Mouse (Mus musculus) Muller cell, postnatal 12 days (primary cell): ENCODE measurements at regions not wholly inside any gene's neighbourhood (a gene's known extent, or its start where the extent isn't known, plus 50 kb on each side); places are given as distances from the start of the nearest gene placed in this dataset.

ENCODE experiments used
- DNase-seq: peaks from one replicate; pipeline ENCODE4 v3.0.0-alpha.2; 2015; ENCODE audit errors: inconsistent ontology term

DNA sequence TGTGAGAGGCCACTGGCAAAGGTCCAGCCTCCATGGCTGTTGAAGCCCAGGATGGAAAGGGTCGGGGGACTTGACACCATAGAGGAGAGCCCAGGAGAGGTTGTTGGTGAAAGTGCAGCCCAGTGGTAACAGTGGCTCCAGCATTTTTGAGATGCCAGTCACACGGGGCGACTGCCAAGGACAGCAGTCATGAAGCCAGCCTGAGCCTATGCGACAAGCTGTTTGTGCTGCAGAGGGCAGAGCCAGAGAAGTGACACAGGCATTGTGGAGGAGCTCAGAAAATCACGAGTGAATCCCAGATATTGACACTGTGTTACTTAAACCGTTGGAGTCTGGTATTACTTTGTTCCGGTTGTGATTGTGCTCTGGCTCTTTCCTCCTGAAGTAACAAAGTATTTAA lies 233.4 kb downstream of the Cryba4 start:
- peak; percentile 75 for DNase-seq

DNA sequence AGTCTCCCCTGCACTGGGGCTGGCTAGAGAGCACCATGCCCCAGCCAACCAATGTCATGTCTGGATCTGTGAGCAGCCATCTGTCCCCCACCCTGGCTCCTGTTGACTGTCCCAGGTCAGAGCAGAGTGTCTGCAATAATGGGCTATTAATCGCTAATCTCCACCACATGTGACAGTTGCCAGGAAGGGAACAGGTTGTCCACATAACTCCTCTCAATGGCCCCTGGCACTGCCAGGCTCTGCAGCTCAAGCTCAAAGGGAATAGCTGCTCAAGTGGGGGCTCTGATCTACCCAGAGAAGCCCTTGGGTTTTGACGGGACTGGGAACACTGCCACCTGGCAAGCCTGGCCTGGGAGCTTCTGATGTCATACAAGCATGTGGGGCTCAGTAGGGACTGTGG lies 231.4 kb downstream of the Cryba4 start:
- peak; percentile 50 for DNase-seq

GRCm38 (mm10) chr5:112029955-112030354 lies 222.4 kb downstream of the Cryba4 start:
- no peak for DNase-seq

DNA sequence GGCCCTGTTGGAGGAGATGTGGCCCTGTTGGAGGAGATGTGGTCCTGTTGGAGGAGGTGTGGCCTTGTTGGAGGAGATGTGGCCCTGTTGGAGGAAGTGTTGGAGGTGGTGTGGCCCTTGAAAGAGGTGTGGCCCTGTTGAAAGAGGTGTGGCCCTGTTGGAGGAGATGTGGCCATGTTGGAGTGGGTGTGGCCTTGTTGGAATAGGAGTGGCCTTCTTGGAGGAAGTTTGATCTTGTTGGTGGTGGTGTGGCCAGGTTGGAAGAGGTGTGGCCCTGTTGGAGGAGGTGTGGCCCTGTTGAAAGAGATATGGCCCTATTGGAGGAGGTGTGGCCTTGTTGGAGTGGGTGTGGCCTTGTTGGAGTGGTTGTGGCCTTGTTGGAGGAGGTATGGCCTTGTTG lies 220.3 kb downstream of the Cryba4 start:
- DNase-seq, result no peak

DNA sequence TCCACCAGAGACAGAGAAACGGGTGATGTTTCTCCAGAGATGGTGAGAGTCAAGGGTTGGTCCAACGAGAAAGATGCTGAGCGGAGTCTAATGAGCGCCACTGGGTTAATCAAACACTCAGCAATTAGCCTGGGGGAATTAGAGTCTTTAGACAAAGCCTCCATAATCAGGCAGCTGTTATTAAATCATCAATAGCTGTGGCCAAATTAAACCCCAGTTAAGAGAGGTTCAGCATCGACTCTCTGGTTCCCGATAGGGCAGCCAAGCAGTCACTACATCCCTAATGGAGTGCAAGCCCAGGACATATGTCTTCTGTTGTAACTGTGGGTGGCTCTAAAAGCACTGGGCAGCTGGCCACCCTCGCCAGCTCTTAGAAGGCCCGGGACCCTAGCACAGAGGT lies 216.9 kb downstream of the Cryba4 start:
- DNase-seq, result no peak

GRCm38 (mm10) chr5:112037080-112037479 lies 215.2 kb downstream of the Cryba4 start:
- DNase-seq, result no peak

DNA sequence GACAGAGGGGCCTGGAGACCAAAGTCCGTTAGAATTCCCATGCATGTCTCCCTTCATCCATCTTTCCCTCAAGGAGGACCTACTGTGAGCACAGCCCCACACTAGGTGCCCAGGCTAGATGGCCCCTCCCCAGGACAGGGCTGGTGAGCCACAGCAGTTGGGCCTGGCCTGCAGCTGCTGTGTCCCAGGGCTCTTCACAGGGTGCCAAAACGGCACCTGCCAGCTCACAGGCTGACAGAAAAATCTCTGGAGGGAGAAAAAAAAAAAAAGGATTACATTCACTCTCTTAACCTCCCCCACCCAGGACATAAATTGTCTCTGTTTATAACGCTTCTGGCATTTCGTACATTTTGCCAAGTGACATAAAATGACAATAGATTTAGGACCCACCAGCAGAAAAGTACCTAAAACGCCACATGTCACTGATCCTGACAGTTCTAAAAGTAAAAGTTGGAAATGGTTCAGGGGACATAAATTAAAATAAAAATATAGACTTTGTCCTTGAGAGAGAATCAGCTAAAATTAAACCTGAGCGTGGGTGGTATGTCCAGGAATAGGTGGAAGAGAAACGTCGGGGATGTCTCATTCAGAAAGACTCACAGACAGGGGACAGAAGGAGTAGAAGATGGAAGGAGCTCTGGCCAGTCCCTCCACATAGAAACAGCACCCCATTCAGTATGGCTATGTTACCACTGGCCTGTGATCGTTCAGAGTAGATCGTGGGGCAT lies 212.5 kb downstream of the Cryba4 start:
- DNase-seq, result no peak

DNA sequence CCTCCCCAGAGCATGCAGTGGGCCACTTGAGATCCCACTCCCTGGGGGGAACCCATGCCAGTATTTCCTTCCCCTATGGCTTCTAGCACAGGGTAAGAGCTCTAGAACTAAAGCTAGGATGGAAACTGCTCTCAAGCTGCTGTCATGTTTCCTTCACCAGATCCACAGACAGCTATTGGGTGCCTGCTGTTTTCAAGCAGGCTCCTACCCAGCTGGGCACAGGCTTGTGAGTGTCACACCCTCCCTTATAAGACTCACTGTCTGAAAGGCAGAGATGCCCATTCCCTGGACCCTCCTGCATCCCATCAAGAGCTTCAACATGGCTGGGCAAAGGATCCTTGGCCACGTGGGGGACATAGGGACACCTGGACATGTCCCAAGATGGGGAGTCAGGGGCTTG lies 211.6 kb downstream of the Cryba4 start:
- DNase-seq, result no peak

- DNase-seq, result no peak
These were observed 211.0 kb downstream of the Cryba4 start for GRCm38 (mm10) chr5:112041285-112041684.

DNA sequence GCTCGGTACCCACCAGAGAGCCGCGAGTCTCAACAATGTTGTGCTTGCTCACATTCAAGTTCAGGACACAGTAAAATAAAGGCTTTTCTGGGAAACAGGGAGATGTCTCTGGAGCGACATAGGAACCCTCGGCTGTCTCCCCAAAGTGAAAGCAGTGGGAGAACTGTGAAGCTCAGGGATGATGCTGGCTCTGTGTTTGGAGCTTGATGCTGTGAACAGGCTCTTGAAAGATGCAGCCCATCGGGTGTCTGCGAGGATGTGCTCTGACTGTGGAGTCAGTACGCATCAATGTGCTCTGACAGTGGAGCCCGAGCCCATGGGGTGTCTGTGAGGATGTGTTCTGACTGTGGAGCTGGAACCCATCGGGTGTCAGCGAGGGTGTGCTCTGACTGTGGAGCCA lies 210.1 kb downstream of the Cryba4 start:
- DNase-seq, result no peak

DNA sequence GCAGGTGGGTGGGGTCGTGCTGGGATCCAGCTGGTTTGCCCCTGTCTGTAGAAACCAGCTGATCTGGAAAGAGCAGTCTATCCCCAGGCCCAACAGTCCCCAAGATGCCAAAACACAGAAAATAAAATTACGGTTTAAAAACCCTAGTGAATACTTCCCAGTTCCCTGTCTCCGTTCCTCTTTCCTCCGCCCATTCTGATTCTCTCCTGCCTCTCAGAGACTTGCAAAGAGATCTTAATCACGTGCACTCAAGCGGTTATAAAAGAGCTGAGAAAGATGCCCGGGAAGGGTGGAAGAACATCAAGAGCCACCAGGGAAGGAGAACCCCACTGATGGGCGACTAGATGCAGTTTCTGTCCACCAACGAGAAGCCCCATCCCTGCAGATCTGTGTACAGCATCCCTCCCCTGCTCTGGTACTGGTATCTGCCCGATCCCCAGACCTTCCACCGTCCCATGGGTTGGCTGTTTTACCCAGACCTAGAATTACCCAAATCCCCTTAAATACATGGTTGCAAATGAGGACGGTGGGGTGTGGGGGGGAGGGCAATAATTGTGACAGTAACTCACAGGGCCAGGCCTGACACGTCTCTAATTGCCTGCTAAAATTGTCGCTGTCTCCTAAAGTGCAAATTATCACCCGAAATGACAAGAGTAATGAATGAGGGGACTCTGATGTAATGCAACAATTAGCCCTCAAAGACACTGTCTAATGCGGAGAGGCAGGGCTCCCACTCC lies 202.1 kb downstream of the Cryba4 start:
- DNase-seq, result no peak

- DNase-seq, result no peak
These were observed 201.4 kb downstream of the Cryba4 start for GRCm38 (mm10) chr5:112050906-112051305.

DNA sequence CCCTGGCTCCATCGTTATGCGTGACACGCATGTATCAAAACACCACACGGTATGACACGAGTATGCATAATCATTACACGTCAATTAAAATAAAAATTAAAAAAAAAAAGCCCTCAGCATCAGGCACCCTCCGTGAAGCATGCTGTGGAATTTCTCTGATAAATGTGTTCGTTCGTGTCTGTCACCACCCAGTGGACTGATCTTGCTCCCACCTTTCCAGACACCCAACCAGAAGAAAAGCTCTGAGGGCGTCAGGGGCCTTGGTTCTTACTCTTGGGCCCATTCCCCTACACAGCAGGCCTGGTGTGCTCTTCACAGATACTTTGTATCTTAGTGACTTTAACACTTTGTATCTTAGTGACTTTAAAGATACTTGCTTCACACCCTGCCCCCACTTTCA lies 200.5 kb downstream of the Cryba4 start:
- DNase-seq, result no peak

- DNase-seq, result no peak
These were observed 198.6 kb downstream of the Cryba4 start for GRCm38 (mm10) chr5:112053600-112054155.

DNA sequence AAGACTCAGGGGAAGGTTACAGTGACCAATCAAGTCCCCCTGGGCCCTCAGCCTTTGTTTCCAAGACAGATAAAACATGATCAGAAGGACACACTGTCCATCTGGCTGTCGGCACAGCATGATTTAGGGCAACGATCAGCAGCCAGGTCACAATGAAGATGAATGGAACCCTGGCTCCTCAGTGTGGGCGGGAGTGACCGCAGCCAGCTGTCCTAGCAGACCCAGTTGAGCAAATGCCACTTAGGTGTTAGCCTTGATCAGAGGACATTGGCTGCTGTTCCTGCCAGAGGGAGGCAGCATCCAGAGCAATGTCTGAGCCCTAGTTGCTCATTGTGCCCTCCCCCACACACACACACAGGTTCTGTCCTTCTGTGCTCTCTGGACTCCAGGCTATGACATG lies 197.3 kb downstream of the Cryba4 start:
- DNase-seq, result no peak

GRCm38 (mm10) chr5:112069917-112070316 lies 182.4 kb downstream of the Cryba4 start:
- no peak for DNase-seq

DNA sequence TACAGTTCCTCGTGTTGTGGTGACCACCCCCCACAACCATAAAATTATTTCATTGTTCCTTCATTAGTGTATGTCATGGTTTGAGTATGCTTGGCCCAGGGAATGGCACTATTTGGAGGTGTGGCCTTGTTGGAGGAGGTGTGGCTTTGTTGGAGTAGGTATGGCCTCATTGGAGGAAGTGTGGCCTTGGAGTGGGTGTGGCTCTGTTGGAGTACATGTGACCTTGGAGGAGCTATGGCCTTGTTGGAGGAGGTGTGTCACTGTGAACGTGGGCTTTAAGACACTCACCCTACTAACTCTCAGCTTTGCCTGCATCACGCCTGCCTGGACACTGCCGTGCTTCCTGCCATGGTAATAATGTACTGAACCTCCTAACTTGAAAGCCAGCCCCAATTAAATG lies 179.9 kb downstream of the Cryba4 start:
- DNase-seq, result no peak

- no peak for DNase-seq
These were observed 175.2 kb downstream of the Cryba4 start for GRCm38 (mm10) chr5:112077097-112077496.

DNA sequence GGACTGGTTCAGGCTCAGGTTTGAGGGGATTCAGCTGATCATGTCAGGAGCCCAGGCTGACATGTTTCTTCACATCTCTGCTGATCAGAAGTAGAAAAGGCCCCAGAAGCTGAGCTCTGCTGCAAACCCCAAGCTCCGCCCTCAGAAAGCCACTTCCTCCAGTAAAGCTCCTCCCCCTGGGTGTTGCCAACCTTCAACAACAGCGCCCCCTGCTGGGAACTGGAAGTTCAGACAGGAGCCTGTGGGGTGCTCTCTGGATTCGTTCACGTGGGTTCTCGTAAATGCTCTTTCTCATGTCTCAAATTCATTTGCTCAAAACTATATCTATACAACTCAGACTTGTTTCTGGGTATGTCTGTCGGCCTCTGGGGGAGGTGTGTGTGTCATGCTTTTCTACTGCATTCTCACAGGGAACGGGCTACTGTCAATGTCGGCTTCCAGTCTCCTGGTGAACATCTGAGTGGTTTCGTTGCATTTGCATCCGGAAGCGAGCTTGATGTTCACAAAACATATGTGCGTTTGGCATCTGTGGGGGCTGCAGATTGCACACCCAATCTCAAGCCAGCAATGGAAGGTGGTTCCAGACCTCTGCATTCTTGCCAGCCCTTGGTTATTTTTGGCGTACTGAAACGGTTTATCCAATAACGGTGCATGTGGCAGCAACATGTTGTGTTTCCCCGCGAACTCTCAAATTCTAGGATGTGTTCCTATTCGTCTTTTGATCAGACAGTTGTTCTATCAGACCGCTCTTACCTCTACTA lies 174.3 kb downstream of the Cryba4 start:
- no peak for DNase-seq

DNA sequence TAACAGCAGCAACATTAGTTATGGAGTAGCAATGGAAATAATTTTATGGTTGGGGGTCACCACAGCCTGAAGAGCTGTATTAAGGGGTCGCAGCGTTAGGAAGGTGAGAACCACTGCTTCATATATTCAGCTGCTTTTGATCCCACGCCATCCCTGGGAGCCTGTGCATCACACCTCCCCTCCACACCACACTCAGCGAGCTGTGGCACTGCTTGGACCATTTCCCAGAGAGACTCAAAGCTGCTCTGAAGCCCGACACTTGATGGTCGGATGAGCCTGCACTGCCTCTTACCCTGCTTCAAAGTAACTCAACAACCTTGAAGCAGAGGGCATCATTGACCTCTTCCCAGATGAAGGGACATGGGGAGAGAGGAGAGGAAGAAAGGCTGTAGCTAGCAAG lies 171.3 kb downstream of the Cryba4 start:
- no peak for DNase-seq

DNA sequence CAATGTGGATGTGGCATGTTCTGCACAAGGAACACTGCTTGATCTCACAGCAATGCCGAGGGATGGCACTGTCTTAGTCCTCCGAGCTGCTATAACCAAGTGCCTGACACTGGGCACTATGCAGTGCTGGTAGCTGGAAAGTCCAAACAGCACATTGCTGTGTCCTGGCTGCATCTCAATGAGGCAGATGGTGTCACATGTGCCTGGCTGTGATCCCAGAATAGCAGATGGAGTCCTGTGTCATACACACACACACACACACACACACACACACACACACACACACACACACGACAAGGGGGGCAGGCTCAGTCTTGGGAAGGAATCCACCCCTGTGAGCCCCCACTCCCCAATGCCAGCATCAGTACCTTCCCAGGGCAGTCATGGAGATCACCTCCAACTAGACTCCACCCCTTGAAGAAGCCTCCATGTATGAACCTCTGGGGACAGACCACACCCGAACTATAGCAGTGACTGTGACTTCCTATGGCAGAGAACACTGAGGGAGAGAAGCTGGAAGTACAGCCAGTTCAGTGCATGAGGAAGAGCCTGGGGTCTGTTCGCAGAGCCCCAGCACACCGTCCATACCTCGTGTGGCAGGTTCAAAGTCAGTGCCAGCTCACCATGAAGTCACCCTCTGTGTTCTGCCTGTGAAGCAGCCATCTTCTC lies 160.3 kb downstream of the Cryba4 start:
- DNase-seq, result no peak
